Mouse (Mus musculus) heart, embryonic 11.5 days (tissue): ENCODE measurements around the gene Mrpl19. TPM values are rescaled to one million over a fixed set of nuclear protein-coding genes. Genes with fewer than 3 reads are reported as not detected.

Experiments used
- ATAC-seq: fragments of 200-750 bp; cut with Nextera tagmentation; replicated peaks from 2 replicates; pipeline ENCODE4 v1.8.0; 2017; ENCODE audit warnings: moderate library complexity; ENCODE audit not compliant: insufficient number of reproducible peaks, low FRiP score, low TSS enrichment
- H3K27ac ChIP-seq: fragments of 300-500 bp; sonication (generic); 2 replicates; pipeline ENCODE4 v1.5.1; 2014; ENCODE audit warnings: mild to moderate bottlenecking, low read depth, low read length
- H3K27me3 ChIP-seq: fragments of 300-500 bp; sonication (generic); 2 replicates; pipeline ENCODE4 v1.6.1; 2014; ENCODE audit warnings: mild to moderate bottlenecking, low read length, mixed read lengths; ENCODE audit not compliant: control insufficient read depth, insufficient read depth
- H3K36me3 ChIP-seq: fragments of 300-500 bp; sonication (generic); 2 replicates; pipeline ENCODE4 v1.6.1; 2014; ENCODE audit warnings: mild to moderate bottlenecking, low read length, moderate library complexity, mixed read lengths; ENCODE audit not compliant: control insufficient read depth, insufficient read depth
- H3K4me1 ChIP-seq: fragments of 300-500 bp; sonication (generic); 2 replicates; pipeline ENCODE4 v1.6.1; 2014; ENCODE audit warnings: low read length; ENCODE audit not compliant: control insufficient read depth, insufficient read depth
- H3K4me2 ChIP-seq: fragments of 300-500 bp; sonication (generic); 2 replicates; pipeline ENCODE4 v1.6.1; 2014; ENCODE audit warnings: mild to moderate bottlenecking, moderate library complexity
- H3K4me3 ChIP-seq: fragments of 300-500 bp; sonication (generic); 2 replicates; pipeline ENCODE4 v1.5.1; 2014; ENCODE audit warnings: low read depth, low read length
- H3K9ac ChIP-seq: fragments of 300-500 bp; sonication (generic); 2 replicates; pipeline ENCODE4 v1.6.1; 2014; ENCODE audit warnings: mild to moderate bottlenecking, low read depth, low read length, moderate library complexity
- H3K9me3 ChIP-seq: fragments of 300-500 bp; sonication (generic); replicated peaks from 2 replicates; pipeline ENCODE4 v1.6.1; 2016; ENCODE audit warnings: low read length; ENCODE audit not compliant: control insufficient read depth
- WGBS: fragments of 180-500 bp; shearing (Covaris S2); extraction: QIAGEN DNeasy Blood & Tissue Kit; methylation state at CpG from one replicate; pipeline ENCODE4 v1.1.7; 2014; ENCODE audit not compliant: insufficient replicate concordance; 5-methylcytosine and 5-hydroxymethylcytosine counted together
- polyA plus RNA-seq: library from polyadenylated mRNA; unstranded; fragments of >200 nt; fragmentation: Nextera tagmentation; extraction: Ambion mirVana; gene quantifications from 2 replicates; pipeline ENCODE4 v1.2.1, GENCODE M21; 2014

Gene Mrpl19
- polyA plus RNA-seq, 1 experiment from 2014 or later: 73.6 TPM

DNA sequence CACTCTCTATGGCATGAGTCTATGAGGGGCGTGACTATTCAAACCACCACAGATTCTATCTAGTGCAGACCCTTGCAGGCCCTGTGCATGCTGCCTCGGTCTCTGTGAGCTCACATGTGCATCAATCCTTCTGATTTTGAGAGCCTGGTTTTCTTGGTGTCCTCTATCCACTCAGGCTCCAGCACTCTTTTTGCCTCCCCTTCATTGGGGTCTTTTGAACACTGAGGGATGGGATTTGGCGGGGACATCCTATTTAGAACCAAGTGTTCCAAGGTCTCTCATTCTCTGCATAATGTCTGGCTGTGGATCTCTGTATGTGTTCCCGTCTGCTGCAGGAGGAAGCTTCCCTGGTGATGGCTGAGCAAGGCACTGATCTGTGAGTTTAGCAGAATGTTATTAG lies 13.5 kb upstream of the Mrpl19 start:
- ATAC-seq: no peak
- no peaks in the 10 kb centered on the region for H3K27me3 ChIP-seq
- 77% methylated on average over 4 of the region's 4 CpGs for WGBS

DNA sequence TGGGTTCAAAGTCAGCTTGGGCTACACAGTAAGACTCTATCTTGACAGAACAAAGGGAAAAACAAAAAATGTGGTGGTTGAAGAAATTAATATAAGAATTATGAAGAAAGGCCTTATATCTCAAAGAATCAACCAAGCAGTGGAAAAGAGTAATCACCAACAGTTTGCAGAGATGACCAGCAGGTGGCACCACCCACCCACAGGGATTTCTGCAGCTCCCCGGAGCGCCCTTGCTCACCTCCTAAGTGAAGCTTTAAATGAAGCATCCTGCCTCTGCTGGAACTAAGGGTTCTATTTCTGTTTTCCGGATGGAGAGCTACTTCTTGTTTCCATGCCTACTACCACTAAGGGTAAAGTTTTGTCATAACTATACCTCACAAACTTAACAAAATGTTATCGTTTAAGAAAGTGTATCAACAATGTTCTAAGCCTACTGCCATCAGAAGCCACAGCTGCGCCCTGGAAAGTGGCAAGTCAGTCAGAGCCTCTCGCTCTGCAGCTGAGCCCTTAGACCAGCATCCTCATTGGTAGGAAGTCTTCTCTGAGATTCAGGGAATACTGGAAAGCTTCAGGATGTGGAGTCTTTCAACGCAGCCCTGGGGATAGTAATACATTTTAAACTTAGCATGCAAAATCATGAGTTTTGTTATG lies 10.3 kb upstream of the Mrpl19 start:
- no peak overlapping the region for H3K9ac ChIP-seq
- no peaks in the 10 kb centered on the region for H3K27me3 ChIP-seq
- H3K4me2 ChIP-seq: no peak overlapping the region
- no peaks in the 10 kb centered on the region for H3K9me3 ChIP-seq
- H3K36me3 ChIP-seq: no peaks in the 10 kb centered on the region
- H3K4me3 ChIP-seq: no peak overlapping the region
- H3K27ac ChIP-seq: no peak overlapping the region
- ATAC-seq: no peak
- 35% methylated on average over 7 of the region's 7 CpGs for WGBS
- no peaks in the 10 kb centered on the region for H3K4me1 ChIP-seq

More for the DNA sequence above, 13.5 kb upstream of the Mrpl19 start:
- Histone ChIP-seq H3K9ac (no peak overlapping the region), H3K4me2 (no peak overlapping the region), H3K4me3 (no peak overlapping the region), H3K27ac (no peak overlapping the region), H3K4me1 (no peaks in the 10 kb centered on the region), H3K9me3 (no peaks in the 10 kb centered on the region), H3K36me3 (no peaks in the 10 kb centered on the region)

DNA sequence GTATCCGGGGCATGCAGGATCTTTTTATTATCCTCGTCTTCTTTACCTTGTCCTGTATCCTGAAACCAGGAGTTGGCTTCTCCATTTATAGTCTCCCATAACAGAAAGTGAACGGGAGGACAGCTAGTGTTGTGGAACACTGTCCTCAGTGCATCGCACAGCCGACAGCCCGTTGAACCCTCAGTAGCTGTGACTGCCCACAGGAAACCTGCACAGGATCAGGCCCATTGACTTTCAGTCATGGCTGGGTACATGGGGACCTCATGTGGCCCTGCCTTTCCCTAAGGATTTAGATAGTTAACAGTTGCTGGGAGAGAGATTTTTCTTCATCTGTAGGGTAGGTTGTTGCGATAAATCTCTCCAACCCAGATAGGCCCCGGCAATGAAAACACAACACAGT lies 6.8 kb upstream of the Mrpl19 start:
- Histone ChIP-seq H3K36me3 (no peaks in the 10 kb centered on the region), H3K4me2 (no peak overlapping the region), H3K27me3 (no peaks in the 10 kb centered on the region), H3K4me1 (no peaks in the 10 kb centered on the region), H3K27ac (no peak overlapping the region), H3K9me3 (no peaks in the 10 kb centered on the region), H3K4me3 (no peak overlapping the region), H3K9ac (no peak overlapping the region)
- 72% methylated on average over 8 of the region's 8 CpGs for WGBS
- no peak for ATAC-seq

DNA sequence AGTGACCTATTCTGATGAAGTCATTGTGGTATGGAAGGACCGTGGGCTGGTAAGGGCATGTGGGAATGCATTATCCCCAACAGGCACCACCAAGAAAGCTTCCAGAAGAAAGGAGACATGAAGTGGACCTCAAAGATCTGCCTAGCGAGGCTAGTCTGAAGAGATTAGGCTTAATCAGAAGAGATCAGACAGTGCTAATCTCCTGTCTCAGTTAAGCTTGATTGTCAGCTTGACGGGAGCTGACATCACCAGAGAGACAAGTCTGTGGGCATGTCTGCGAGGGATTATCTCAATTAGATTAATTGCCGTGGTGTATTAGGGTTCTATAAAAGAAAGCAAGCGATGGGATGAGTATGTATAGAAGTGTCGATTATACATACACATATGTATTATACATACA lies 5.4 kb upstream of the Mrpl19 start:
- Histone ChIP-seq H3K4me3 (no peak overlapping the region), H3K27ac (no peak overlapping the region), H3K4me1 (no peaks in the 10 kb centered on the region), H3K9me3 (no peaks in the 10 kb centered on the region), H3K27me3 (no peaks in the 10 kb centered on the region), H3K4me2 (no peak overlapping the region), H3K9ac (no peak overlapping the region), H3K36me3 (no peaks in the 10 kb centered on the region)
- WGBS: 67% methylated on average over 7 of the region's 7 CpGs
- ATAC-seq: no peak

DNA sequence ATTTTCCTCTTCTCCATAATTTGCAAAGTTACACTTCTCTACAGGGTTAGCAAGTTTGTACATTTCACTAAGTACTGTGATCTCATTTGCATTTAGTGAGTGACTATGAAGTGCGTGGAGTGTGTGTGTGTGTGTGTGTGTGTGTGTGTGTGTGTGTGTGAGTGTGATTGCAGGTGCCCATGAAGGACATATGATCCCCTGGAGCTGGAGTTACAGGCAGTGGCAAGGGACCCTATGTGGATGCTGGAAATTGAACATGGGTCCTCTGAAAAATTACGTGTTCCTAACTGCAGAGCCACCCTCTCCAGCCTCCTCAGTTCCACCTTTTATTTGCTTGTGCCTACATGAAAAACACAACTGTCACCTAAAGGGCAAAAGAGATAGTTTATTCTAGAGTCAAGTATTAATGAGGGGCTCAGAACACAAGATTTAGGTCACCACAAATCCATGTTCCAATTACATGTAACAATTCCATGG lies 348 bp upstream of the Mrpl19 start:
- no peak overlapping the region for H3K27ac ChIP-seq
- peaks cover 7% of the 10 kb centered on the region for H3K4me1 ChIP-seq
- ATAC-seq: 0 out of 2 replicates have a peak, but pooled peaks have one; percentile 40
- H3K4me2 ChIP-seq: peak overlapping the region; percentile 48
- no peak overlapping the region for H3K9ac ChIP-seq
- WGBS: 42% methylated on average over 2 of the region's 2 CpGs
- no peaks in the 10 kb centered on the region for H3K9me3 ChIP-seq
- no peaks in the 10 kb centered on the region for H3K27me3 ChIP-seq
- H3K36me3 ChIP-seq: peaks cover 10% of the 10 kb centered on the region
- H3K4me3 ChIP-seq: peak overlapping the region; percentile 82

DNA sequence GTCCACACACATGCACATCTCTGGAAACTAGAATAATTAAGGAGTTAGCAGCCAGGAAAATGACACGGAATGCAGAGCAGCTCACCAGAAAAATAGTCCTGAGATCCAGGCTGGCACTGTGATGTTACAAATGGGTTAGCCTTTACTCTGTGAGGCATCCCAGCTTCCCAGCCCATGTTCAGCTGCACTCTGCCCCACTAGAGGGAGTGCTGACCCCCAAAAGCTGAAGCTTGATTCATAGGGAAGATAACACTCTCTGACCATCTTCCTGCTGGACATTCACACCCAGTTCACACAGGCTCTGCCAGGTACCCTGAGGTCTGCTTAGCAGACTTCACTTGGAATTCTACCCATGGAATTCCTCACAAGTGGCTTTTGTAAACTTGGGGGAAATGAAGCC lies 5.5 kb downstream of the Mrpl19 start:
- Histone ChIP-seq H3K4me3 (no peak overlapping the region), H3K36me3 (peaks cover 39% of the 10 kb centered on the region), H3K27me3 (no peaks in the 10 kb centered on the region), H3K4me1 (peaks cover 7% of the 10 kb centered on the region), H3K4me2 (no peak overlapping the region), H3K27ac (no peak overlapping the region), H3K9me3 (no peaks in the 10 kb centered on the region), H3K9ac (no peak overlapping the region)
- no peak for ATAC-seq
- WGBS: 92% methylated on average over 1 of the region's 1 CpGs

DNA sequence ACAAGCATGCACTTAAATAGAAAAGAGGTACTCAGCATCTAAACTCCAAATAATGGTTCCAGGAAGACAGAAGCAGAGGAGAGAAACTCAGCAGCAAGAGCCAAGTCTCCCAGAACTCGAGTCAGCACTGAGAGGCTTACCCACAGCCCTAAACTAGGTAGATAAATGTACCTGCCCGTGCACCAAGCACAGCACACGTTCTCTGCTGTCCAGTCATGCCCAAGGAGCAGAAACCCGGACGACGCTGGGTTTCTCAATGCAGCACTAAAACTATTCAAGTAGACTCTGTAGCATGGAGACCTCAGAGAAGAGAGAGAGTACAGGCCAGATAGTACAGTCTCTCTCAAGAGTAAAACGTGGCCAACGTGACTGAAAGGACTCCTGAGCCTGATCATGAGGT lies 5.9 kb downstream of the Mrpl19 start:
- Histone ChIP-seq H3K9ac (no peak overlapping the region), H3K4me2 (no peak overlapping the region), H3K36me3 (peaks cover 39% of the 10 kb centered on the region), H3K27ac (no peak overlapping the region), H3K4me1 (peaks cover 6% of the 10 kb centered on the region), H3K4me3 (no peak overlapping the region), H3K9me3 (no peaks in the 10 kb centered on the region), H3K27me3 (no peaks in the 10 kb centered on the region)
- ATAC-seq: no peak
- 91% methylated on average over 8 of the region's 8 CpGs for WGBS

DNA sequence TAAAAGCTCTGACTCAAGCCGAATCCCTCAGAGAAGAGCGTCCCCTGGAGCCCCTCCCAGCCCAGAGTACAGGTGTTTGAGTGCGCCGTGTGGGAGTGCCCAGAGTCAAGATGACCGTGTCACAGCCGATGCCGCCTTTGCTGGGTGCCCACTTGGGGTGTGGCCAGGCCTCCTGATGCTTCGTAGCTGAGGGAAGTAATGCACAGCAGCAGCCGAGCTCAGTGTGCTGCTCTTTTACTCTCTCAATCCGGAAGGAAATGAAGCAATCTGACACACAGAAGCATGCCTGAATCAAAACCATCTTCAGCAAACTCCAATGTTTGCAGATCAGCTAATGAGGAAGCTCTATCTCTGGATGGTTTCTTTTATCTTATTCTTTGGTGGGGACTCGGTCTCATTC lies 7.8 kb downstream of the Mrpl19 start:
- no peak overlapping the region for H3K9ac ChIP-seq
- no peaks in the 10 kb centered on the region for H3K9me3 ChIP-seq
- H3K4me1 ChIP-seq: no peaks in the 10 kb centered on the region
- ATAC-seq: no peak
- H3K27me3 ChIP-seq: no peaks in the 10 kb centered on the region
- no peak overlapping the region for H3K4me2 ChIP-seq
- H3K27ac ChIP-seq: no peak overlapping the region
- WGBS: 89% methylated on average over 11 of the region's 11 CpGs
- peaks cover 38% of the 10 kb centered on the region for H3K36me3 ChIP-seq
- H3K4me3 ChIP-seq: no peak overlapping the region

DNA sequence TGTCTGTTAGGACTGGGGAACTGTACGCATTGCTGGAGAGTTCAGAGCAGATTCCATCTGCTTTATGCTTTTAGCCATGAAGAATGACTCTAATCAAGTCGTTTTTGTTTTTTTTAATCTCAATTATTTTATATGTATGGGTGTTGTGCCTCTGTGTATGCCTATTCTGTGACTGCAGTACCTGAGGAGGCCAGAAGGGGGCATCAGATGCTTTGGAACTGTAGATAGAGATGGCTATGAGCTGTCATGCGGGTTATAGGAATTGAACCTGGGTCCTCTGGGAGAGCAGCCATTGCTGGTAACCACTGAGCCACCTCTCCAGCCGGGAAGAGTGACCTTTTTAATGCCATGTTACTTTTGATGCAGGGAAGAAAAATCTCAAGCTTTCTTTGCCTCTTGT lies 9.4 kb downstream of the Mrpl19 start:
- WGBS: 88% methylated on average over 4 of the region's 4 CpGs
- H3K27ac ChIP-seq: no peak overlapping the region
- no peak for ATAC-seq

More for the DNA sequence above, 9.4 kb downstream of the Mrpl19 start:
- H3K4me3 ChIP-seq: no peak overlapping the region
- no peak overlapping the region for H3K4me2 ChIP-seq
- H3K4me1 ChIP-seq: no peaks in the 10 kb centered on the region
- H3K9me3 ChIP-seq: no peaks in the 10 kb centered on the region
- no peaks in the 10 kb centered on the region for H3K27me3 ChIP-seq
- peaks cover 38% of the 10 kb centered on the region for H3K36me3 ChIP-seq
- no peak overlapping the region for H3K9ac ChIP-seq
